Mouse (Mus musculus): ENCODE measurements around the gene Nmt1.

Nmt1 gene

DNA sequence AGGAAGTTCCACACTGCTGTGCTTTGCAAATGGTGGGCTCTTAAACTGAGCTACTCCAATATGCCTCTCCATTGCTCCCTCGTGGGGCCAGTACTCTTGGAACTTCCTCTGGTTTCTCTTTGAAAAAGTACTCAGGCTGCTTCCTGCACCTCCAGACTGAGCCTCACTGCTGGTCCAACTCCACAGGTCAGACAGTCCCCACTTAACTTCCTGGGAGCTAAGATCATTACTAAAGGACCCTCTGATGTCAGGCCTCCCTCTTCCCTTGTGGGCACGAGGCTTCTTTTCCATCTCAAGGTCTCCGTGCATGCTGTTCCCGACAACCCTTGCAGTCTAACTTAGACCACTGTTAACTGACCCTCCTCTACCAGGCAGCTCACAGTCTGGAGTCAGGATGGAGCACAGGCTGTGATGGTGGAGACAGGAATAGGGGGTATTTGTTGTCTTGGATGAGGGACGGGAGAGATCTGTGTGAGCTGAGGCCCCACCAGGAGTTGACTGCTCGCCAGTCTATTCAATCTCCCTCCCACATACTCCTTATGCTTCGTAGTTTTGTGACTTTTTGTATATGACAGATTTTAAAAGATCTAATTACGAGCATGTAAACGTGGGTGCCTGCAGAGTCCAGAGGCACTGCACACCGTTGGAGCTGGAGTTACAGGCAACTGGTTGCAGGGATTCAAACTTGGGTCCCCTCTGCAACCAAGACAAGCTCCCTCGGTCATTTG is 22.6 kb upstream of the Nmt1 start:
- no peak for DNase-seq (ENCODE audit: low read depth)

DNA sequence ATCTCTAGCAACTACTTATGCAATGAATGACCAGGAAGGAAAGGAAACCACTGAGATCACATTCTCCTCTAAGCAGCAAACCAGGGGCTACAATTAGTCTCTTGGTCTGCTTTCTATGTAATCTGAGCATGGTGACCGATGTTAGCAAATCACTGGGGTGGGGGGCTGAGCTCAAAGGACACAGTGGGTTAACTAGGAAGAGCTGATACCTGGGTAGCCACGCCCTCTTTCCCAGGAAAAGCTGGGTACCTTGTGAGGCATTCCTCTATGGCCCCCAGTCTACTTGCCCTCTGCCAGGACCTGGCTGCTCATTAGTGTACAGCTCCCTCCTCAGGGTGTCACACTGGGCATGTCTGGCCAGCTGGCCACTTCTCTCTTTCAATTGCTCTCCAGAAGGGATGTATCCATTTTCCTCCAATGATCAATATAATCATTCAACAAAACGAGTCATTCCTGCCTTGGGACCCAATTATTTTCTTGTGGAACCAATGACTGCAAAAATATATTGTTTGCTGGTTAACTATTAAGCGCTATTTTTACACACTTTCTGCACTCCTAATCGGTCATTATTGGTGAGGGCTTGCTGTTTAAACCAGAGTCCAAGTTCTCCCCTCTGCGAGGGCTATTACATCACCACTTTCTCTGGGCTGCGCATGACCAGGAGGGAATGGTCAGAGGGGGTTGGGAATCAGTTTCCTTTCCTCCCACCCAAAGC is 21.5 kb upstream of the Nmt1 start:
- DNase-seq (ENCODE audit: low read depth), result peak; percentile 59

DNA sequence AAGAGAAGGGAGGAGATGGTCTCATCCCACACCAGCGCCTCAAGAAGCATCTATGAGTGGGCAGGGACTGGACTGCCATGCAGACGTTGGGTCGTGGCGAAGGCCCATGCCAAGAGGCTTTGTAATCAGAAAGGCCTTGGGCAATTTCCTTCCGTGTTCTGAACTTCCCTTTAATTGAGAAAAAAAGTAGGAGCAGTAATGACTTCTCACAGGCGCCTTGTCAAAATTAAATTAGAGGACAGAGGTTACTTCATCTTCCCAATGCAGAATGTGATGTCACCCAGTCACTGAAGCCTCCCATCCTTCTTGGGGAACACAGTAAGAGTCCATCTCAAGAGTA is 21.0 kb upstream of the Nmt1 start:
- DNase-seq (ENCODE audit: low read depth), result peak; percentile 84

DNA sequence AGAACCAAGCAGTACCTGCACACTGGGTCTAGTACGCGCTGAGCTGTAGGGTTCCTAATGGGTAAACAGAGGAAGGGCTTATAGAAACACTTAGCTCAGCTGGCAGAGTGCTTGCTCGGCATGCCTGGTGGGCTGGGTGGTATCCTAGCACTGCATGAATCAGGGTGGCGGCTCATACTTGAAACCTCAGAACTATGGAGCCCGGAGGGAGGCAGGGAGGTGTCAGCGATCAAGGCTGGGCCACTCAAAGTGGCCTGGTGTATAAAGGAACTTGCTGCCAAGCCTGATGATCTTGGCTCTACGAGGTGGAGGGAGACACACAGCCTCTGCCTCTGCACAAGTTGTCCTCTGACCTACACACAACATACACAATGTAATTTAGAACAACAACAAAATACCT is 19.4 kb upstream of the Nmt1 start:
- no peak for DNase-seq (ENCODE audit: low read depth)

DNA sequence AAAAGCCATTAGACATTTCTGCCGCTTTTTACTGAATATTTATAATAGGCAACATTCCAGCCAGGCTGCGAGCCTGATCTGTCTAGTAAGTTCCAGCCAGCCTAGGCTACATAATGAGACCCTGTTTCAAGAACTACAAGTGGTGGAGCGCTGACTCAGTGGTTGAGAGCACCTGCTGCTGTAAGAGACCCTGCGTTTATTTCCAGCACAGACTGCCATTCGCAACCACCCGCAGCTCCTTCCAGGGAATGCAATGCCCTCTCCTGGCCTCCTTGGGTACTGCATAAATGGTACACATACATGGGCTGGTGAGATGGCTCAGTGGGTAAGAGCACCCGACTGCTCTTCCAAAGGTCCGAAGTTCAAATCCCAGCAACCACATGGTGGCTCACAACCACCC is 18.8 kb upstream of the Nmt1 start:
- peak; percentile 44 for DNase-seq (ENCODE audit: low read depth)

DNA sequence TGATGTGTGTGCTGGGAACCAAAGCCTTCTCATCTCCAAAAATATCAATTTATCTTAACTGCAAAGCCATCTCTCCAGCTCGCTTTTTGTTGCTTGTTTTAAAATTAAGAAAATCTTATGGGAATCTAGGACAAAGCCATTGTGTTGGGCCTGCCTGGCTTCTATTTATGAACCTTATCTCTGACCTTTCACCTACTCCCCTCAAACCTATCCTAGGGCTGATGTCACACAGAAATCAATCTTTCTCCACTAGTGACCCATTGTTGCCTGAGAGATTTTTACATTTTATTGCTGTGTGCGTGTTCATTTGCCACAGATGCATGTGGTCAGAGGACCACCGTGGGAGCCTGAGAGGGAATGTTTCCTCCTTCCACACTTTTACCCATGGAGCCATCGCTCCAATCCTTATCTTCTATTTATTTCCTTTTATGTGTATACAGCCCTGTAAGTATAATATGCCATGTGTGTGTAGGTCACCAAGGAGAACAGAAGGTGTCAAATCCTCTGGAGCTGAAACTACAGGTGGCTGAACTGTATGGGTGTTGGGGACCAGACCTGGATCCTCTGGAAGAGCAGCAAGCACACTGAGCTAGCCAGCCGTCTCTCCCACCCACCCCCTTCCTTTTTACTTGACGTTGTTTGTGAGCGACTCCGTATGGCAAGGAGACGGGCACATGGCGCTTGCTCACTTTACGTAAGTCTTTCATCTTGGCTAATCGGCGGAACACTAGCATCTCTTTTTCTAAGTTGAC is 17.4 kb upstream of the Nmt1 start:
- no peak for DNase-seq (ENCODE audit: low read depth)

DNA sequence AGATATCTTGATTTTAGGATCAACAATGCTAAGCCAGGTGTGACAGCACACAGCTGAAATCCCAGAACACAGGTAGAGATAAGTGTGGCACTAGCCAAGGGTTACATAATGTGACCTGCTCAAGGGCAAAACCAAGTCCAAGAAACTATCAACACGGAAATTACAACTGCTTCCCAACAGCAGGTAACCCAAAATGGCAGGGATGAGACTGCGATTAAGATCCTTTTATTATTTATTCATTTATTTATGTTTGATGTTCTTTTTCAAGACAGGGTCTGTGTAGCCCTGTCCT is 16.8 kb upstream of the Nmt1 start:
- no peak for DNase-seq (ENCODE audit: low read depth)

DNA sequence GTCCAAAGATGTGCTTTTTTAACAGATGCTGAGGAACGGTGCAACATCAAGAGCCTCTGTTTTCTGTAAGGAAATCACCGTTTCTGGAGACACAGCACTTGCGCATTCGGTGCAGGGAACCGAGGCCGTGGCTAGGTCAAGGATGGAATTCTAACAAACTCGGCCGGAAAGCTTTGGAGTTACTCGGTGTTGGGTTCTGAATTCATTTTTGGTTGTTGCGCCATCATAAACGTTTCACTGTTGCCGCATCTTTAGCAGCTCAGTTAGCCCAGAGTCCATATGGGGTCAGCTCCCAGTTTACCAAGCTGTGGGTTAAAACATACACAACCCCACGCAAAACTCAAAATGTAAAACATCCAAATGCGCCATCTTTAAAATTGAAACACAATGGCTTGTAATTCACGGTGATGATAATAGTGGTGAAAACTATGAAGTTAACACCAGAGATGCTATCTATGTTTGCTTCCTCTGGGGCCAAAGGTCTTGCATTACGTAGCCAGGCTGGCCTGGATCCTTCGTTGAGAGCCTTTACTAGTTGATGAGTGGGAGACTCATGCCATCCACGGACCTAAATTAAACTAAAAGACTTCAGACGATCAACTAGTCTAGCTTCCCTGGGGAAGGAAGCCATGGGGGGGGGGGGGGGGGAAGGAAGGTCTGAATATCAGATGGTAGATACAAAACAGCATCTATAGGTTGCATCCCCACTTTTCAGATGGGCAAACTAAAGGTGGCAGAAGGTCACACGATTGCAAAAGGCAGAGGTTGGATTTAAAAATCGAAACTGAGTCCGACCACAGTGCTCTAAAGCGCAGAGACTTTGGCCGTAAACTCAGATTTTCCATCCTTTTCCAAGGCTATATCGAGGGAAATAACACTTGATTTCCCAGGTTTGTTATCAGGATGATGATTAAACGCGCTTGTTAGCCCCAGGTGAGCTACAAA is 11.8 kb upstream of the Nmt1 start:
- peak; percentile 60 for DNase-seq (ENCODE audit: low read depth)

DNA sequence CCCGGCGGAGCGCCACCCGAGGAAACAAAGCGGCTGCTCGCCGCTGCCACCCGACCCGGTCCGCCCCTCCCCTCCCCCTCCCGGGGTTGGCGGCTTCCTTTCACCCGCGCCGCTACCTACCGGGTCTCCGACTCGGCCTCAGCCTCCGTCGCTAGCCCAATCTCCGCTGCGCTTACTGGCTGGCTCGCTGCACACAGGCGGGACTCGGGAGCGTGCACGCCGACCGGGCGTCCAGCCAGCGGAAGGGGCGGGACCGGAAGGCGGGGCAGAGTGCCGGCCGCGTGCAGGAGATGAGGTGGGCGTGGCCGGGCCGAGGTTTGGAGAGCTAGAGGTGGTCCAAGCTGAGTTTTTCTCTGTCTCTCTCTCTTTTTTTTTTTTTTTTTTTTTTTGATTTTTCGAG is 11.1 kb upstream of the Nmt1 start:
- DNase-seq (ENCODE audit: low read depth), result peak; percentile 94

DNA sequence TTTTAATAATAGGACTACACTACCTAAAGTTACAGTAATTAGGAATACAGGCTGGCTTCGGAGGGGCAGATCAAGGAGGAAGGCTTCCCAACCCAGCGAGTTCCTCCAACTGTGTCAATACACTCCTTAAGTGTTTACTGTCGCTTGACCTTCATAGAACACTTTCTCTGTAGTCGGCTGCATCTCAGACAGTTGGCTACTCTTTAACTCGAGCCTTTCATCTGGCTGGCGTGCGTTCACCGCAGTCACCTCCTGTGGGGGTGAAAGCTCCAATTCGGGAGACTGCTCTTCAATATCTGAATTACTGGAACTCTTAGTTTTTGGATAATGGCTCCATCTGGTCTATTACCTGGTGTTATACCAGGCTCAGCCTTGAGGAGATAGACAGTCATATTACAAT is 10.3 kb upstream of the Nmt1 start:
- no peak for DNase-seq (ENCODE audit: low read depth)

DNA sequence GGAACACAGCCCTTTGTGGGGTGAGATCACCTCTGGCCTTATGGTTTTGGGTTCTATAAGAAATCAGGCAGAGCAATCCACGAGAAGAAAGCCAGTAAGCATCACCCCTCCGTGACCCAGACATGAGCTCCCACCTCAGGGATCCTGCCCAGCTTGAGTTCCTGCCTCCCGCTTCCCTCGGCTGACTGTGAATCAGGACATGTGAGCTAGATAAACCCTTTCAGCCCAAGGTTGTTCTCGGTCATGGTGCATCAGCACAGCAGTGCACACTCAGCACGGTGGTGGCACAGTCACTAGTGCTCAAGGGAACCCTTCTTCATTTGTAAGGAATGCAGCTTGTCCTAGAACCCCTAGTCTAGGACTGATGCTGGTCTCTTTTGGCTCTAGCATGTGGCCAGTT is 9.1 kb upstream of the Nmt1 start:
- DNase-seq (ENCODE audit: low read depth), result no peak

DNA sequence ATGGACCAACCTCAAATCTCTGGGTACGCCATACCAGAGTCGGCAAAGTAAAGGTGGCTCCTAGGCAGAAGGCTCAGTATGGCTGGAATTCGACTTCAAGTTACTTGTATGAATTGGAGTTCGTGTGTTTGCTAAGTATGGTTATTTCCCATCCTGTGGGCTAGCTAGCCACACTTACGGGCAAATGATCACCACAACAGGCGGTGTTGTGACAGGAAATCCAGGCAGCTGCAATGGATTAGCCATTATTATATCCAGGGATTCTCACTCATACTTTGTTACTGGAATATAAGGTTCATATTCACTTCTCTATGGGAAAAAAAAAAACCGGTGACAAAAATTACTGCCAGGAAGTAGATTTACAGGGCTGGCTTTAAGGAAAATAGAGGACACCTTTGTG is 8.7 kb upstream of the Nmt1 start:
- no peak for DNase-seq (ENCODE audit: low read depth)

DNA sequence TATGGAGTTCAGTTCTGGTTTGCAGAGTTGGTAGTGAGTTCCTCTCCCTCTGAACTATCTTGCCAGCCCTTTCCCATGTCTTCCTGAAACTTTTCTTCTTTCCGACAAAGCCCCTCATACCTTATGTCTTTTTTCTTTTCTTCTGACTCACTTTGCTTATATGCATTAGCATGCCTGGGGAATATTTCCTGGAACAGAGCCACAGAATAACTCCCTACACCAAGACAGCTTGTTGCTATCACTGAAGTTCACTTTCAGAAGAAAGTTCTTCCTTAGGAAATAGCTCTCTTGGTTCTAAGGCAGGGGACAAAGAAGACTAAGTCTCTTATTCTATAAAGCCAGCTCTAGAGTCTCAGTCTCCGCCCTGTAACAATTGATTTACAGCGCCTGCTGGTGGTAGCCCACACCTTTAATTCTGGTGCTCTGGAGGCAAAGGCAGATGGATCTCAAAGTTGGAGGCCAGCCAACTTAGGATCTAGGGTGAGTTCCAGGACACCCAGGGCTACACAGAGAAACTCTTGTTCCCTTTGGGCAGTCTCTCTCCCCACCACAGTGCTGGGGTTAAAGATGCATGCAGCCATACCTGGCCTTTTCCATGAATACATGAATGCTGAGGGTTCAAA is 7.2 kb upstream of the Nmt1 start:
- DNase-seq (ENCODE audit: low read depth), result peak; percentile 19

DNA sequence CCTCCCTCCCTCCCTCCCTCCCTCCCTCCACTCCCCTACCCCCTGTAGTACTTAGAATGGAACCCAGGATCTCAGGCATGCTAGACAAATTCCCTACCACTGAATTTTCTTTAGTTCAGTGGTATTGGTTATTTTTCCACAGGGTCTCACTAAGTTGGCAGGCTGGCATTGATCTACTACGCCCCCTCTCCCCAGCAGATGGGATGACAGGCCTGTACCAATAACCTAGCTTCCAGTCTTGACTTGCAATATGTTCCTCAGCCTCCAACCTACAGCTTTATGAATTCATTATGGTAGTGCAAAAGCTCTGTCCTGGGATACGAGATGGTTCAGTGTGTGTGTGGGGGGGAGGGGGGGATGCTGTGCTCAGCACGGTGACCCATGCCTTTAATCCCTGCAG is 4.0 kb upstream of the Nmt1 start:
- DNase-seq (ENCODE audit: low read depth), result no peak

DNA sequence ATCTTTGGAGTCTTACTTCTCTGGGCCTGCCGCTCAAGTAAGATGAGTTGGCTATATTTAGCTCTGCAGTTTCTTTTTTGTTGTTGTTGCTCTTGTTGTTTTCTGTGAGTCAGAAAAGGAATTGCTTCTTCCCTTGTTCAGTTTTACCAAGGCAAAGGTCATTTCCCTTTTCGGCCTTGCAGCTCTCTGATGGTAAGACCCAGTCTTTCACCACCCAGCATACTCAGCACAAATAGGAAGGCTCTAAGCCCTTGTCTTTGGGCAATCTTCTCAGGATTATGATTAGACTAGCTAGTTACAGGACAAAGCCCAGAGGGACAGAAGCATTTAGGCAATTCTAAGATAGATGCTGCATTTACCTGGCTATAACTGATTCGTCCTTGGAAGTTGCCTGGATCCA is 1.1 kb upstream of the Nmt1 start:
- DNase-seq (ENCODE audit: low read depth), result peak; percentile 56

DNA sequence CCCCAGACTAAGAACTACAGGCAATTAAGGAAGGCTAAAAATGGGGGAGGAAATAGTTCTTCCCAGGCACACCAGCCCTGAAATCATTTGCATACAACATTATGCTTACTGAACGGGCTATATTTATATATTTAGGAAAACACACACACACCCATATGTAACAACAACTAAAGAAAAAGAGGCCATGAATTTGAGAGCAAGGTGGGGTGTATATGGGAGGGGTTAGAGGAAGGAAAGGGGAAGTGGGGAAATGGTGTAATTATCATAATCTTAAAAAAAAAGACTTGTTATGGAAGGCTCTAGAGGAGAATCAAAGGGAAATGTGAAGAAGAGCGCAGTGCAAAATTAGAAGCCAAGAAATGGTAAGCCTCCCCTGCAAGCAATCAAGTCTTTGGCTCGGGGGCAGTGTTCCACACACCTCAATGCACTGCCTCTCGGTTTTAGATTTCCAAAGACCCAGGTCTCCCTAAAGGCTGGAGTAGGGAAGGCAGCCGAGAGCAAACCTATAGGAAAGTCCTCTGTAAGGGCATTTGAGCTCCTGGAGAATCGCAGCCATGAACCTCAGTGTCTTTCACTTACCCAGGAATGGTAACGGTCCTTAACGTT is 317 bp upstream of the Nmt1 start:
- peak; percentile 74 for DNase-seq (ENCODE audit: low read depth)

DNA sequence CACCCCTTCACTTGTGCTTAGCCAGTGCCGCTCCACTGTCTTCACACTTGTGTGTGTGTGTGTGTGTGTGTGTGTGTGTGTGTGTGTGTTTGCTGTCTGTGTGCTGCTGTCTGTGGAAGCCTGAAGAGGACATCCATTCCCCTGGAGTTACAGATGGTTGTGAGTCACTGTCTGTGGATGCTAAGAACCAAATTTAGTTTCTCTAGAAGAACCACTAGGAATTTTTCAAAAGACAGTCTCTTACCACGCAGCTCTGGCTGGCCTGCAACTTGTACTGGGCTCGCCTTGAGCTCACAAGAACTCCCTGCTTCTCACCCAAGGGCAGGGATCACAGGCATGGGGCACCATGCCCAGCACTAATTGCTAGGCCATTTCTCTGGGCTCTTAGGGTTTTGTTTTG is 5.0 kb downstream of the Nmt1 start:
- DNase-seq (ENCODE audit: low read depth), result no peak

DNA sequence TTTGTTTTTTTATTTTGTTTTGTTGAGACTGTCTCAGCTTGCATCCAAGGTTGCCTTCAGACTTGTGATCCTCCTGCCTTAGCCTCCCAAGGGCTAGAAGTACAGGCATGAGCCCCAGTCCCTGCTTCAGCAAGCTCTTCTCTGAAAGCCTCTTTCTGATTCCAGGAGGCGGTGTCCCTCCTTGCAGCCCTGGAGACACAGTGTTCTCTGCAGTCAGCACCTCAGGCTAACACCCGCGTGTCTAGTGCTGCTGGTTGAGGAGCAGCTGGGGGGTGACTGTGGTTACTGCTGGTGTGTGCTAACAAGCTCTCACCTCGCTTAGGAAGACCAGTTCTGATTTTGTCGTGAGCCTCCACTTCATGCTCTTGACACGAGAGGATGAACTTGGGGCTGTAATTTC is 7.0 kb downstream of the Nmt1 start:
- DNase-seq (ENCODE audit: low read depth), result no peak

DNA sequence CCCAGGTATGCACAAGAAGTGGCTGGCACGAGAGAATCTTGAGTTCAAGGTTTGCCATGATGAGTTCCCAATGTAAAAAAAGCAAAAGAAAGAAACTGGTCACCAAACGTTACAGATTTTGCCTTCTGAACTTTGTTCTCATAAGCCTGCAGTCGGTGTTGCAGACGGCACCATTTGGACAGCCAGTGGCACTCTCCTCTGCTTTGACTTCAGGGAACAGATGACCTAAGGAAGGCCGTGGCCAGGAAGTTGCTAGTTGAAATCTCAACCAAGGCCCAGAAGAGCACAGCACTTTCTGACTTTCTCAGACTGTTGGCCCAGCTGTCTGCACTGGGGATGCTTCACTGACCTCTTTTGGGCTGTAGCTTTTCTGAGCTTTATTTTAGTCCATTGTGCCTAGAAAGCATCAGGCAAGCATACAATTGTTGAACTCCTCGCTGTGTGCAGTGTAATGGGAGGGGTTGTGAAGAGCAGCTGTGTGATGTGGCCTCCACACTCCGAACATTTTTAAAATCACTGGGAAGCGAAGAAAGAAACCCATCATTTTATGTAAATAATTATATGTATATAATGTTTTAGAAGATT is 9.0 kb downstream of the Nmt1 start:
- no peak for DNase-seq (ENCODE audit: low read depth)

DNA sequence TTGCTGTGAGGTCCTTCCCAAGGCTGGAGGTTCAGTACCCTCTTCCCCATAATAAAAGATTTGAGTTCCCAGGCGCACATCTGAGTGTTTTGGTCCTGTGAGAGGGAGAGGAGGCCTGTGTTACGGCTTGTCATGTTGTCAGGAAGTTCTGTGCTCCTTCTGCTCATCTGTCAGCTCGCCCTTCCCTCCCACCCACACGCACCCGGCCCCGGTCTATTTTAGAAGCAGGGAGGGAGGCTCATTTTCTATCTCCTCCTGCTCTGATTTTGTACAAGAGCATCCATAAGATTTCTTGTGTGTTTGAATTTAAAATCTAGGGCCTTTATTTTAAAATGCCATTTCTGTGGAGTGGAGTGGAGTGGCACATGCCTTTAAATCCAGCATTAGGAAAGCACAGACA is 10.0 kb downstream of the Nmt1 start:
- no peak for DNase-seq (ENCODE audit: low read depth)

DNA sequence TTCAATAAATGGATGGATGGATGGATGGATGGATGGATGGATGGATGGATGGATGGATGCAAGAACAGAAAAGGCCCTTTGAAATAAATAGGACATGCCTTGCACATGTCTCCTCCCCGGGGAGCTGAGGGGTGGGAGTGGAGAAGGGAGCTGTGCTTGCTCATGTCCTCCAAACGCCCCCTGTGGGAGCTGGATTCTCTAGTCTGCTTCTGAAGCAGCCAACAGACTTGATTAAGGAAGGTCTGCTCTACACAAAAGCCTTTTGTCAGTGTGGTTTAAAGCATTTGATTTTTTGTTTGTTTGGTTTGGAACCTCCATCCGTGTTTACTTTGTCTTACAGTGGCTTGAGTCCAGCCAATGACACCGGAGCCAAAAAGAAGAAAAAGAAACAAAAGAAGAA is 14.8 kb downstream of the Nmt1 start:
- DNase-seq (ENCODE audit: low read depth), result no peak

Measured in 416B (cell line).